ENCODE assay signal across 8 mouse cellular contexts in genomic region chrX:134808755-134809224, GRCm38 (mm10). TPM values are rescaled to one million over a fixed set of nuclear protein-coding genes. Genes with fewer than 3 reads are reported as not detected.
DNase-seq lines count a peak whose midpoint lies in the region; ATAC-seq lines count a peak whose summit lies in the region.

Armcx2 (minus strand) TSS chrX:134809221.

- H3K9me3 ChIP-seq in embryonic facial prominence, embryonic 11.5 days (replicated peaks; ENCODE audit: control insufficient read depth, low read length), result no peaks in the 10 kb centered on the region
- H3K9me3 ChIP-seq in heart, embryonic 10.5 days, result no peaks in the 10 kb centered on the region
- no peaks in the 10 kb centered on the region for H3K9me3 ChIP-seq in limb, embryonic 15.5 days
- no peaks in the 10 kb centered on the region for H3K9me3 ChIP-seq in midbrain, embryonic 16.5 days (replicated peaks; ENCODE audit: control insufficient read depth, low read length, poor library complexity, severe bottlenecking)
- no peaks in the 10 kb centered on the region for H3K9me3 ChIP-seq in stomach, embryonic 16.5 days (replicated peaks; ENCODE audit: control insufficient read depth, low read length)

- H3K4me1 ChIP-seq in embryonic facial prominence, embryonic 11.5 days (ENCODE audit: control insufficient read depth, insufficient read depth, low read length), result no peaks in the 10 kb centered on the region
- no peaks in the 10 kb centered on the region for H3K4me1 ChIP-seq in heart, embryonic 10.5 days
- H3K4me1 ChIP-seq in limb, embryonic 15.5 days, result no peaks in the 10 kb centered on the region; the same call in 1 of the 2 replicates
- H3K4me1 ChIP-seq in midbrain, embryonic 16.5 days (ENCODE audit: control insufficient read depth, insufficient read depth, low read length), result peaks cover 3% of the 10 kb centered on the region; the same call in 1 of the 2 replicates
- no peaks in the 10 kb centered on the region for H3K4me1 ChIP-seq in stomach, embryonic 16.5 days (ENCODE audit: control insufficient read depth, insufficient read depth, low read length)

- H3K27me3 ChIP-seq in embryonic facial prominence, embryonic 11.5 days (ENCODE audit: control insufficient read depth, insufficient read depth, low read length), result no peaks in the 10 kb centered on the region
- peaks cover 28% of the 10 kb centered on the region; the same call in 1 of the 2 replicates for H3K27me3 ChIP-seq in heart, embryonic 10.5 days (ENCODE audit: insufficient read depth, poor library complexity, severe bottlenecking)
- H3K27me3 ChIP-seq in limb, embryonic 15.5 days, result peaks cover 4% of the 10 kb centered on the region
- H3K27me3 ChIP-seq in midbrain, embryonic 16.5 days (ENCODE audit: control insufficient read depth, insufficient read depth, low read depth, low read length), result no peaks in the 10 kb centered on the region; the same call in 1 of the 2 replicates
- no peaks in the 10 kb centered on the region; the same call in 1 of the 2 replicates for H3K27me3 ChIP-seq in stomach, embryonic 16.5 days (ENCODE audit: control insufficient read depth, insufficient read depth, low read length)

- peak within 1 kb of the TSS; percentile 56 for H3K4me3 ChIP-seq in embryonic facial prominence, embryonic 11.5 days (ENCODE audit: low read depth, low read length)
- peak within 1 kb of the TSS; percentile 70 for H3K4me3 ChIP-seq in heart, embryonic 10.5 days
- H3K4me3 ChIP-seq in limb, embryonic 15.5 days, result peak within 1 kb of the TSS; percentile 55
- H3K4me3 ChIP-seq in midbrain, embryonic 16.5 days (ENCODE audit: low read depth, low read length), result peak within 1 kb of the TSS; percentile 63
- H3K4me3 ChIP-seq in stomach, embryonic 16.5 days (replicated peaks; ENCODE audit: low read length), result peak within 1 kb of the TSS; percentile 59

- peak within 1 kb of the TSS; percentile 64 for H3K9ac ChIP-seq in embryonic facial prominence, embryonic 11.5 days (replicated peaks; ENCODE audit: low read length)
- peak within 1 kb of the TSS; percentile 42 for H3K9ac ChIP-seq in limb, embryonic 15.5 days
- H3K9ac ChIP-seq in midbrain, embryonic 16.5 days (ENCODE audit: low read depth, low read length), result peak within 1 kb of the TSS; percentile 75
- H3K9ac ChIP-seq in stomach, embryonic 16.5 days (ENCODE audit: low read length), result peak within 1 kb of the TSS; percentile 75

- H3K36me3 ChIP-seq in embryonic facial prominence, embryonic 11.5 days (replicated peaks; ENCODE audit: control insufficient read depth, insufficient read depth, low read depth, low read length), result no peaks in the 10 kb centered on the region
- H3K36me3 ChIP-seq in heart, embryonic 10.5 days, result peaks cover 20% of the 10 kb centered on the region
- peaks cover 15% of the 10 kb centered on the region for H3K36me3 ChIP-seq in limb, embryonic 15.5 days
- no peaks in the 10 kb centered on the region for H3K36me3 ChIP-seq in midbrain, embryonic 16.5 days (ENCODE audit: control insufficient read depth, insufficient read depth, low read length)
- H3K36me3 ChIP-seq in stomach, embryonic 16.5 days (ENCODE audit: control insufficient read depth, insufficient read depth, low read length), result peaks cover 4% of the 10 kb centered on the region; the same call in 1 of the 2 replicates

- peak; percentile 83 for ATAC-seq in embryonic facial prominence, embryonic 11.5 days (replicated peaks; ENCODE audit: insufficient number of reproducible peaks, low FRiP score, low TSS enrichment, low read depth)
- peak; percentile 83 for ATAC-seq in limb, embryonic 15.5 days (ENCODE audit: insufficient number of reproducible peaks, low FRiP score, low TSS enrichment, low read depth)
- ATAC-seq in midbrain, embryonic 16.5 days, result peak; percentile 90
- peak; percentile 87 for ATAC-seq in stomach, embryonic 16.5 days (ENCODE audit: insufficient read depth, low FRiP score)

- DNase-seq in CD4-positive, CD25-positive, alpha-beta regulatory T cell, adult 2 months (ENCODE audit: low read depth, low spot score), result peak; percentile 76
- peak; percentile 60 for DNase-seq in adrenal gland, postnatal 10 days
- peak; percentile 80 for DNase-seq in embryonic facial prominence, embryonic 11.5 days (ENCODE audit: low spot score)
- no peak for DNase-seq in heart, embryonic 10.5 days (ENCODE audit: low spot score)
- peak; percentile 27 for DNase-seq in kidney, adult 9 months

- H3K4me2 ChIP-seq in embryonic facial prominence, embryonic 11.5 days (ENCODE audit: low read depth, low read length), result peak within 1 kb of the TSS; percentile 50
- peak within 1 kb of the TSS; percentile 43 for H3K4me2 ChIP-seq in limb, embryonic 15.5 days
- peak within 1 kb of the TSS; percentile 60 for H3K4me2 ChIP-seq in midbrain, embryonic 16.5 days (ENCODE audit: low read length)
- H3K4me2 ChIP-seq in stomach, embryonic 16.5 days (ENCODE audit: low read depth, low read length), result peak within 1 kb of the TSS; percentile 47

- WGBS in embryonic facial prominence, embryonic 11.5 days, result 18% methylated on average over 14 of the region's 16 CpGs
- WGBS in heart, embryonic 10.5 days, result 7% methylated on average over 16 of the region's 16 CpGs
- 18% methylated on average over 16 of the region's 16 CpGs for WGBS in limb, embryonic 15.5 days
- WGBS in midbrain, embryonic 16.5 days, result 15% methylated on average over 16 of the region's 16 CpGs
- WGBS in stomach, embryonic 16.5 days, result 14% methylated on average over 16 of the region's 16 CpGs

- peak within 1 kb of the TSS; percentile 47; the same call in 1 of the 2 replicates for H3K27ac ChIP-seq in embryonic facial prominence, embryonic 11.5 days (replicated peaks; ENCODE audit: low read depth, low read length)
- peak within 1 kb of the TSS; percentile 82 for H3K27ac ChIP-seq in heart, embryonic 10.5 days
- peak within 1 kb of the TSS; percentile 83 for H3K27ac ChIP-seq in limb, embryonic 15.5 days
- H3K27ac ChIP-seq in midbrain, embryonic 16.5 days (ENCODE audit: low read length), result peak within 1 kb of the TSS; percentile 90
- peak within 1 kb of the TSS; percentile 73 for H3K27ac ChIP-seq in stomach, embryonic 16.5 days (ENCODE audit: low read length)

RNA-seq across cellular contexts. Expression of gene Armcx2, which starts in this region (rescaled TPM):
- 10 to 100 TPM; 43.8 to 47.1 TPM for total RNA-seq in adrenal gland, postnatal 10 days (2021)
- 83.9 and 85.7 TPM in 2 replicates for polyA plus RNA-seq in embryonic facial prominence, embryonic 11.5 days (2014; fragmentation: Nextera tagmentation; extraction: Ambion mirVana)
- 66.5 and 67.5 TPM in 2 replicates for polyA plus RNA-seq in heart, embryonic 10.5 days (2016; fragmentation: Nextera tagmentation; extraction: Ambion mirVana)
- polyA plus RNA-seq in limb, embryonic 15.5 days (2015; fragmentation: Nextera tagmentation; extraction: Ambion mirVana), result 77.1 and 83.1 TPM in 2 replicates
- 95.6 and 104 TPM in 2 replicates for polyA plus RNA-seq in midbrain, embryonic 16.5 days (2015; fragmentation: Nextera tagmentation; extraction: Ambion mirVana)
- 59.4 and 60.3 TPM in 2 replicates for polyA plus RNA-seq in stomach, embryonic 16.5 days (2015; fragmentation: Nextera tagmentation; extraction: Ambion mirVana)
